Mouse (Mus musculus) left cerebral cortex, postnatal 25 days (tissue): ENCODE measurements around the gene 4930512M02Rik. TPM values are rescaled to one million over a fixed set of nuclear protein-coding genes. Genes with fewer than 3 reads are reported as not detected.

Experiments
- DNase-seq, 2 experiments: peaks; one replicate each; pipeline ENCODE4 v3.0.0; 2022; ENCODE audit warnings: low spot score in 2 of 2, mixed read lengths in 1 of 2
- intact Hi-C: fragments of 180-260 bp; cut with DNase I; formaldehyde crosslinking; loops from one replicate; pipeline ENCODE4 v1.15.1; 2025
- total RNA-seq, 2 experiments: library from RNA; stranded (reverse); gene quantifications; 2 replicates each; pipeline ENCODE4 v1.2.3; 2021

Gene 4930512M02Rik
- total RNA-seq, 2 experiments from 2014 or later: not detected

GRCm38 (mm10) chr11:11568033-11568432, 59.6 kb downstream of the 4930512M02Rik start:
- intact Hi-C loops: no loop called here
- no peak for DNase-seq

- DNase-seq: no peak
- intact Hi-C loops: no loop called here
Measured at GRCm38 (mm10) chr11:11565146-11565820, 62.4 kb downstream of the 4930512M02Rik start.

- no peak for DNase-seq
- intact Hi-C loops: loop anchor here (5.0 kb wide), 1 partner anchor 123 kb away; the partner anchor contains the start of gene Ikzf1
Measured at GRCm38 (mm10) chr11:11564266-11565044, 63.2 kb downstream of the 4930512M02Rik start.

- no peak for DNase-seq
- intact Hi-C loops: loop anchor here (5.0 kb wide), 1 partner anchor 126 kb away; the partner anchor contains the start of gene Ikzf1
Measured at GRCm38 (mm10) chr11:11561118-11561517, 66.5 kb downstream of the 4930512M02Rik start.

- intact Hi-C loops: no loop called here
- DNase-seq: no peak
Measured at GRCm38 (mm10) chr11:11559099-11559686, 68.4 kb downstream of the 4930512M02Rik start.

GRCm38 (mm10) chr11:11558662-11559061, 69.0 kb downstream of the 4930512M02Rik start:
- intact Hi-C loops: no loop called here
- no peak for DNase-seq

GRCm38 (mm10) chr11:11557173-11557967, 70.3 kb downstream of the 4930512M02Rik start:
- intact Hi-C loops: loop anchor here (1.0 kb wide), 1 partner anchor 231 kb away; no protein-coding TSS in a partner anchor
- peak; percentile 45 to 50 for DNase-seq

GRCm38 (mm10) chr11:11556186-11556585, 71.4 kb downstream of the 4930512M02Rik start:
- no peak for DNase-seq
- intact Hi-C loops: no loop called here

GRCm38 (mm10) chr11:11555563-11555962, 72.1 kb downstream of the 4930512M02Rik start:
- intact Hi-C loops: no loop called here
- no peak for DNase-seq

GRCm38 (mm10) chr11:11547597-11548240, 79.9 kb downstream of the 4930512M02Rik start:
- no peak for DNase-seq
- intact Hi-C loops: no loop called here

- no peak for DNase-seq
- intact Hi-C loops: no loop called here
Measured at GRCm38 (mm10) chr11:11546903-11547511, 80.6 kb downstream of the 4930512M02Rik start.

GRCm38 (mm10) chr11:11545948-11546347, 81.7 kb downstream of the 4930512M02Rik start:
- intact Hi-C loops: no loop called here
- no peak for DNase-seq

Other genes starting within 250 kb of the 4930512M02Rik start
- gene Spata48, start 165.7 kb downstream of the 4930512M02Rik start, total RNA-seq: 1 to 10 TPM; 2.2 to 2.8 TPM
- gene Zpbp, start 165.4 kb downstream of the 4930512M02Rik start, total RNA-seq: 1 to 10 TPM in 1 of 2 experiments, under 1 TPM in 1; 0.99 to 1.0 TPM
- gene Ikzf1, start 57.2 kb upstream of the 4930512M02Rik start, total RNA-seq: 1 to 10 TPM; 3.1 to 4.0 TPM
- gene Fignl1, start 181.1 kb upstream of the 4930512M02Rik start, total RNA-seq: 1 to 10 TPM in 1 of 2 experiments, under 1 TPM in 1; 0.73 to 1.0 TPM